Mouse (Mus musculus) CD4-positive, CD25-positive, alpha-beta regulatory T cell (primary cell): Measurements from ENCODE around the gene Bap1. TPM values are rescaled to one million over a fixed set of nuclear protein-coding genes. Genes with fewer than 3 reads are reported as not detected.

ENCODE experiments used
- polyA plus RNA-seq: library from polyadenylated mRNA; unstranded; fragments of 100-300 nt; shearing (Covaris generic); gene quantifications from one replicate; pipeline ENCODE4 v1.2.1, GENCODE M21; 2017

Bap1 gene
- 91.6 TPM for polyA plus RNA-seq

DNA sequence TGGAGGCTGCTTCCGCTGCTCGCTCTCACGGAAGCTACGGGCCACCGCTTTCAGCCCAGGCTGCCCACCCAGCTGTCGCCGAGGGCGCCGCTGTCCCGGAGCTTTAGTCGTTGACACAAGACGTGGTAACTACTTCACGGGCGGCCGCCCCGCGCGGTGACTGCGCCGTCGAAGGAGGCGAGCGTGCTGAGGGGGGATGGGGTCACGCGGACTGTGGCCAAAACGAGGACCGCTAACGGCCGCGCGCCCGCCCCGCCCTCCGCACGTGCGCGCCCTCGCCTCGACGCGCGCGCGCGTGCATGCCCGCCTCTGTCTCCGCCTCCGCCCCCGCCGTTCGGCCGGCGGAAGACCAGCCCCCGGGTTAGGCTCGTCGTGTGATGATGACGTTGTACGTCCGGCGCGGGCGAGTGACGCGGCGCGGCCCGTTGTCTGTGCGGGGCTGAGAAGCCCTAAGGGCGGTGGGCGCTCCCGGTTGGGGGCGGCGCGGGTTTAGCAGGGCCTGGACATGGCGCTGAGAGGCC, at the start of gene Bap1, which contains the start of gene Phf7:
TSS of gene Bap1 (plus strand) at position 367 of the 521 bp plus-strand sequence.
TSS of gene Phf7 (minus strand) at position 234 of the 521 bp plus-strand sequence.

DNA sequence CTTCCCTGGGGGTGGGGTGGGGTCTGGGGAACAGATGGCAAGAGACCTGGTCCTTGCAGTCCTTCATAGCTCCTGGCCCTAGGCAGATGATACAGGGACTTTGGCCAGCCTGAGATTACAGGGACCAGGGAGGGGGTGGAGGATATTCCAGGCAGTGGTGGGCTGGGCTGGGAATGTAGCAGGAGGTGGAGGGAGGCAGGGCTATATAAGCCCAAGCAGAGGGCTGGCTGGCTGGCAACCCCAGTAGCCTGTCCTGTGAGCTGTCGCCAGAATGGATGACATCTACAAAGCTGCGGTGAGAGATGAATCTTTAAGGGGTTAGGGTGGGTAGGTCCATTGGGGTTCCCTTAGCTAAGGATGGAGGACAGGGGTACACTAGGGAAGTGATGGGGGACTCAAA, 43.2 kb upstream of the Bap1 start, which contains the start of gene Tnnc1:
TSS of gene Tnnc1 (plus strand) at position 229 of the 400 bp plus-strand sequence.

DNA sequence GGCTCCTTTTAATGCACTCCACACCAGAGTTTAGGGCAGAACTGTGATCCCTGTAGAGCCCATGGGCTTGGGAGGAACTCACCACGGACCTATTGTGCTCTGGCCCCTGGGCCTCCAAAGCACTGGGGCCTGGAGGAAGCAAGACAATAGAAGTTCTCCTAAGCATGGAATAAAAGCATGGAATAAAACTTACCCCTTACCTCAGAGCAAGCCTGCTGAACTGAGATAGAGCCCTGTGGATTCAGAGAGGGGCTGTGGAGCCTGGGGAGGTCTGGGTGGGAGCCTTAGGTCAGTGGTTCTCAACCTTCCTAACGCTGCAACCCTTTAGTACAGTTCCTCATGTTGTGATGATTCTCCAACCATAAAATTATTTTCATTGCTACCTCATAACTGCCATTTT, 34.4 kb upstream of the Bap1 start, which contains the start of gene Nisch:
TSS of gene Nisch (minus strand) at position 101 of the 400 bp plus-strand sequence.

DNA sequence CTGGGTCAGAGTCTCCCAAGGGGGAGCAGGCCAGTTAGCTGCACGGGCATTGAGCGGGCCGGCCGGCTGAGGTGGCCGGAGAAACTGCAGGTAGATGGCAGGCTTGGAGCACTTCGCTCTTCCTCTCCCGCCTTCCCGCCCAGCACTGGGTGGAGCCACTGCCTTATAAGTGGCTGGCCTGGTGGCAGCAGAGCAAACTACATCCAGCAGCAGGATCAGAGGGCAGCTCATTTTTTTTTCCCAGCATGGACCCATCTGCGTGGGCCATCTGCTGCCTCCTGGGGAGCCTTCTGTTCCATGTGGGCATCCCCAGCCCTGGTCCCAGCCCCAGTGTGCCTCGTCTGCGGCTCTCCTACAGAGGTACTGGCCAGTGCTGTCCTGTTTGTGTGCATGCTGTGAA, 33.6 kb upstream of the Bap1 start, which contains the start of gene Sema3g:
TSS of gene Sema3g (plus strand) at position 195 of the 400 bp plus-strand sequence.

Other genes starting within 250 kb of the Bap1 start
- 281 TPM for gene Spcs1, start 249.8 kb upstream of the Bap1 start, polyA plus RNA-seq
- gene Pbrm1, start 232.3 kb upstream of the Bap1 start, polyA plus RNA-seq = 156 TPM
- gene Gnl3, start 232.3 kb upstream of the Bap1 start, polyA plus RNA-seq = 93.8 TPM
- 80.7 TPM for gene Smim4, start 122.5 kb upstream of the Bap1 start, polyA plus RNA-seq
- gene Nt5dc2, start 120.4 kb upstream of the Bap1 start, polyA plus RNA-seq = 1.3 TPM
- 1.3 TPM for gene Stab1, start 82.8 kb upstream of the Bap1 start, polyA plus RNA-seq
- not detected for gene Tnnc1, start 43.1 kb upstream of the Bap1 start, polyA plus RNA-seq
- gene Nisch, start 34.5 kb upstream of the Bap1 start, polyA plus RNA-seq = 247 TPM
- not detected for gene Sema3g, start 33.6 kb upstream of the Bap1 start, polyA plus RNA-seq
- 18.3 TPM for gene Phf7, start 133 bp upstream of the Bap1 start, polyA plus RNA-seq
- gene Dnah1, start 72.4 kb downstream of the Bap1 start, polyA plus RNA-seq = 0.02 TPM
- gene Capn7, start 85.2 kb downstream of the Bap1 start, polyA plus RNA-seq = 59.0 TPM
- 78.9 TPM for gene Sh3bp5, start 184.6 kb downstream of the Bap1 start, polyA plus RNA-seq
- gene Eaf1, start 242.9 kb downstream of the Bap1 start, polyA plus RNA-seq = 36.0 TPM
- 55.0 TPM for gene Mettl6, start 243.6 kb downstream of the Bap1 start, polyA plus RNA-seq